Comparison of ENCODE assay signal across 9 mouse cellular contexts in genomic region chr14:28057885-28058860, GRCm38 (mm10).
A peak's percentile ranks its signal among the peaks of the same experiment; 100 is the strongest.
DNase-seq lines count a peak whose midpoint lies in the region; ATAC-seq lines count a peak whose summit lies in the region.
"Had no signal": no experiment of that assay in that cellular context is flagged by ENCODE, and none has a peak within 500 bp of the region (broad histone marks: within the 10 kb centered on the region; RNA-seq: fewer than 3 reads in every experiment).

No protein-coding gene starts in this region.

- no peaks in the 10 kb centered on the region for H3K36me3 ChIP-seq in forebrain, embryonic 11.5 days (ENCODE audit: control insufficient read depth, insufficient read depth, low read length)
- H3K36me3 ChIP-seq in hindbrain, embryonic 10.5 days, result no peaks in the 10 kb centered on the region

- no peaks in the 10 kb centered on the region for H3K27me3 ChIP-seq in forebrain, embryonic 11.5 days (ENCODE audit: control insufficient read depth, insufficient read depth, low read length)
- no peaks in the 10 kb centered on the region for H3K27me3 ChIP-seq in hindbrain, embryonic 10.5 days (ENCODE audit: insufficient read depth, poor library complexity, severe bottlenecking)

- intact Hi-C loops in left cerebral cortex, postnatal 4 days (cut with DNase I), result no loop called here
- intact Hi-C loops in left cerebral cortex, postnatal 25 days (cut with DNase I), result no loop called here
- intact Hi-C loops in left cerebral cortex, postnatal 36 days (cut with DNase I), result no loop called here

- H3K9ac ChIP-seq in forebrain, embryonic 11.5 days (ENCODE audit: low read length), result peak overlapping the region; percentile 23; the same call in 1 of the 2 replicates

- 12% methylated on average over 18 of the region's 18 CpGs for WGBS in forebrain, embryonic 11.5 days
- WGBS in hindbrain, embryonic 10.5 days, result 11% methylated on average over 18 of the region's 18 CpGs

- H3K4me1 ChIP-seq in forebrain, embryonic 11.5 days (replicated peaks; ENCODE audit: control insufficient read depth, insufficient read depth, low read length), result peaks cover 9% of the 10 kb centered on the region; the same call in 1 of the 2 replicates
- H3K4me1 ChIP-seq in hindbrain, embryonic 10.5 days (replicated peaks), result peaks cover 19% of the 10 kb centered on the region

- no peaks in the 10 kb centered on the region for H3K9me3 ChIP-seq in forebrain, embryonic 11.5 days (ENCODE audit: control insufficient read depth, low read length)
- no peaks in the 10 kb centered on the region for H3K9me3 ChIP-seq in hindbrain, embryonic 10.5 days

- peak; percentile 87 for ATAC-seq in forebrain, embryonic 11.5 days (replicated peaks; ENCODE audit: low FRiP score)
- ATAC-seq in granulocyte monocyte progenitor cell, adult 5-6 weeks (replicated peaks; ENCODE audit: poor library complexity, severe bottlenecking), result no peak

- DNase-seq in left cerebral cortex, postnatal 4 days, result peak; percentile 81
- no peak for DNase-seq in left cerebral cortex, postnatal 25 days (ENCODE audit: low spot score in 2 of 2)
- DNase-seq in forebrain, embryonic 11.5 days (ENCODE audit: low spot score), result peak; percentile 62
- peak; percentile 40 for DNase-seq in hindbrain, embryonic 10.5 days (ENCODE audit: low spot score)
- DNase-seq in lung, postnatal 10 days, result peak; percentile 64
- peak; percentile 37 for DNase-seq in right cerebral cortex, postnatal 4 days
- no peak for DNase-seq in left cerebral cortex, postnatal 36 days (ENCODE audit: low spot score in 2 of 2)

- H3K27ac ChIP-seq in forebrain, embryonic 11.5 days (ENCODE audit: low read depth, low read length), result no peak overlapping the region
- peak overlapping the region; percentile 79 for H3K27ac ChIP-seq in hindbrain, embryonic 10.5 days

- H3K4me2 ChIP-seq in forebrain, embryonic 11.5 days (ENCODE audit: low read depth, low read length, severe bottlenecking), result peak overlapping the region; percentile 15; the same call in 1 of the 2 replicates

- no peak overlapping the region for H3K4me3 ChIP-seq in forebrain, embryonic 11.5 days (ENCODE audit: low read depth, low read length)
- peak overlapping the region; percentile 16; the same call in 1 of the 2 replicates for H3K4me3 ChIP-seq in hindbrain, embryonic 10.5 days
- H3K4me3 ChIP-seq: myocyte had no signal

Comparison
In these comparisons a context has a peak if more than half of its experiments do, and no peak if none do; other contexts are left out.
1. DNase-seq: peak in left cerebral cortex, postnatal 4 days (single experiment), forebrain, embryonic 11.5 days (single experiment), hindbrain, embryonic 10.5 days (single experiment), lung, postnatal 10 days (single experiment) and right cerebral cortex, postnatal 4 days (single experiment); none in left cerebral cortex, postnatal 25 days (0 of 2) and left cerebral cortex, postnatal 36 days (0 of 2).